Mouse (Mus musculus) E14TG2a.4 (cell line): ENCODE data around the gene Cyp4f40.
"Not testable (repeated sequence)": the region's sequence is repeated elsewhere in the genome, so short reads cannot be mapped to it uniquely, and the experiment has no call there.

Experiments used
- CTCF ChIP-seq: conservative IDR thresholded peaks from 2 replicates; pipeline ENCODE4 v1.5.1; 2014; ENCODE audit warnings: low read length
- POU5F1 ChIP-seq: IDR thresholded peaks from 2 replicates; pipeline ENCODE4 v1.6.1; 2014; ENCODE audit warnings: low read length, borderline replicate concordance

GRCm38 (mm10) chr17:32722151-32722550 lies 63.5 kb downstream of the Cyp4f40 start:
- TF ChIP-seq CTCF, POU5F1: not testable (repeated sequence)
